Mouse (Mus musculus): ENCODE results near the gene Camta1.
A peak's percentile ranks its signal among the peaks of the same experiment; 100 is the strongest.

GRCm38 (mm10) chr4:151638941-151639340, 222.7 kb downstream of the Camta1 start:
- peak; percentile 49 for TF ChIP-seq CTCF (IDR thresholded peaks at IDR 0.05; ENCODE audit: low read depth)
- TF ChIP-seq EP300 (IDR thresholded peaks at IDR 0.05; ENCODE audit: low read depth): no peak
